Mouse (Mus musculus) limb, embryonic 15.5 days (tissue): ENCODE measurements around the gene Slc25a3. TPM values are rescaled to one million over a fixed set of nuclear protein-coding genes. Genes with fewer than 3 reads are reported as not detected.

Experiments
- ATAC-seq: fragments of 200-750 bp; cut with Nextera tagmentation; 2 replicates; pipeline ENCODE4 v1.8.0; 2017; ENCODE audit warnings: low read depth, moderate TSS enrichment; ENCODE audit not compliant: insufficient number of reproducible peaks, low FRiP score, low TSS enrichment
- H3K27ac ChIP-seq: fragments of 300-500 bp; sonication (generic); 2 replicates; pipeline ENCODE4 v1.5.1; 2015; ENCODE audit warnings: moderate library complexity, mild to moderate bottlenecking, inconsistent platforms
- H3K27me3 ChIP-seq: fragments of 300-500 bp; sonication (generic); 2 replicates; pipeline ENCODE4 v1.6.1; 2015; ENCODE audit warnings: inconsistent platforms
- H3K36me3 ChIP-seq: fragments of 300-500 bp; sonication (generic); 2 replicates; pipeline ENCODE4 v1.6.1; 2015; ENCODE audit warnings: inconsistent platforms
- H3K4me1 ChIP-seq: fragments of 300-500 bp; sonication (generic); 2 replicates; pipeline ENCODE4 v1.6.1; 2015; ENCODE audit warnings: inconsistent platforms
- H3K4me2 ChIP-seq: fragments of 300-500 bp; sonication (generic); 2 replicates; pipeline ENCODE4 v1.6.1; 2015; ENCODE audit warnings: mild to moderate bottlenecking, inconsistent platforms
- H3K4me3 ChIP-seq: fragments of 300-500 bp; sonication (generic); 2 replicates; pipeline ENCODE4 v1.5.1; 2015; ENCODE audit warnings: mild to moderate bottlenecking, inconsistent platforms
- H3K9ac ChIP-seq: fragments of 300-500 bp; sonication (generic); 2 replicates; pipeline ENCODE4 v1.6.1; 2015; ENCODE audit warnings: inconsistent platforms
- H3K9me3 ChIP-seq: fragments of 300-500 bp; sonication (generic); 2 replicates; pipeline ENCODE4 v1.6.1; 2016; ENCODE audit warnings: inconsistent platforms
- whole genome bisulfite sequencing: fragments of 180-500 bp; shearing (Covaris S2); methylation state at CpG from one replicate; pipeline ENCODE4 v1.1.7; 2015; 5-methylcytosine and 5-hydroxymethylcytosine counted together
- polyA plus RNA-seq: library from polyadenylated mRNA; unstranded; fragments of >200 nt; fragmentation: Nextera tagmentation; extraction: Ambion mirVana; gene quantifications from 2 replicates; pipeline ENCODE4 v1.2.1, GENCODE M21; 2015

Gene Slc25a3
- polyA plus RNA-seq, 1 experiment from 2014 or later: 396 TPM

DNA sequence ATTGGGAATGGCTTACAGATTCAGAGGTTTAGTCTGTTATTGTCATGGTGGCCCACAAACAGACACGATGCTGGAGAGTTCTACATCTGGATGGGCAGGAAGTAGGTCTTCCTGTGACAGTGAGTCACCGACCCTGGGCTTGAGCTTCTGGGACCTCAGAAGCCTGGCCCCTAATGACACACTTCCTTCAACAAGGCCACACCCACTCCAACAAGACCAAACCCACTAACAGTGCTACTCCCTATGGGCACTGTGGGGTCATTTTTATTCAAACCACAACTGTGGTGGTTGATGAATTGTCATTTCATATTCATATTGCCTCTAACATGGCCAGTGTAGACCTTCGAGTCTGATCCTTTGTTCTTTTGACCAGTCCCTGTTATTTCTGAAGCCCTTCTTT is 14.5 kb upstream of the Slc25a3 start:
- Histone ChIP-seq H3K36me3 (no peaks in the 10 kb centered on the region), H3K9me3 (no peaks in the 10 kb centered on the region), H3K4me2 (no peak overlapping the region), H3K27ac (no peak overlapping the region), H3K4me3 (no peak overlapping the region), H3K4me1 (peaks cover 2% of the 10 kb centered on the region; the same call in 1 of the 2 replicates), H3K9ac (no peak overlapping the region), H3K27me3 (no peaks in the 10 kb centered on the region)
- ATAC-seq: no peak
- 70% methylated on average over 3 of the region's 3 CpGs for WGBS

DNA sequence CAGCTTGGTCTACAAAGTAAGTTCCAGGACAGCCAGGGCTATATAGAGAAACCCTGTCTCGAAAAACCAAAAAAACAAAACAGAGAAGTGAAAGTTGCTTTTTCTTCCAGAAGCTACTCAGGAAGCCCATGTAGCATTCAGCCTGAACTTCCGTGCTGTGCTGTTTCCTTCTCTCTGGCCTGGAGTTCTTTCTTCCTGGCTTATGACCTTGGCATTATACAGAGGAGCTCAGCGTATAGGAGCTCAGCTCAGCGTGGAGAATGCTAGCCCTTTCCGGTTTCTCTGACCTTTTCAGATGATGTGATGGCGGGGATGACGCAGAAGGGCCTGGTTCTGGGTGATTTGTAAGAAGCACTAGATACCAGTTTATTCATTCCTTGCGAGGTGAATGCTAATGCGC is 13.5 kb upstream of the Slc25a3 start:
- Histone ChIP-seq H3K9ac (no peak overlapping the region), H3K4me2 (no peak overlapping the region), H3K36me3 (no peaks in the 10 kb centered on the region), H3K4me1 (peaks cover 2% of the 10 kb centered on the region; the same call in 1 of the 2 replicates), H3K4me3 (no peak overlapping the region), H3K27ac (no peak overlapping the region), H3K9me3 (no peaks in the 10 kb centered on the region), H3K27me3 (no peaks in the 10 kb centered on the region)
- ATAC-seq: no peak
- 73% methylated on average over 9 of the region's 9 CpGs for WGBS

- Histone ChIP-seq H3K4me1 (no peaks in the 10 kb centered on the region), H3K9me3 (no peaks in the 10 kb centered on the region), H3K36me3 (no peaks in the 10 kb centered on the region), H3K27ac (no peak overlapping the region), H3K9ac (no peak overlapping the region), H3K27me3 (no peaks in the 10 kb centered on the region), H3K4me3 (no peak overlapping the region), H3K4me2 (no peak overlapping the region)
- ATAC-seq: no peak
- 87% methylated on average over 7 of the region's 7 CpGs for WGBS
Observed at GRCm38 (mm10) chr10:91135302-91135972, 11.6 kb upstream of the Slc25a3 start.

DNA sequence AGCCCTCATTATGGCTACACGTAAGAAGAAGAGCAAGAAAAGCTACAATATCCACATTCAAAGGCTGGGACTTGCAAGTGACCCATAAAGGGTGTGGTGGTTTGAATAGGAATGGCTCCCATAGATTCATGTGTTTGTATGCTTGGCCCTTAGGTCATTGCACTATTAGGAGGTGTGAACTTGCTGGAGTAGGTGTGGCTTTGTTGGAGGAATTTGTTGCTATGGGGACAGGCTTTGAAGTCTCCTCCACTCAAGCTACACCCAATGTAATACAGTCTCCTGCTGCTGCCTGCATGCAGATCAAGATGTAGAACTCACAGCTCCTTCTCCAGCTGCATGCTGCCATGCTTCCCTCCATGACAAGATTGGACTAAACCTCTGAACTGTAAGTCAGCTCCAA is 7.7 kb upstream of the Slc25a3 start:
- no peaks in the 10 kb centered on the region for H3K27me3 ChIP-seq
- WGBS: 81% methylated on average over 1 of the region's 1 CpGs

DNA sequence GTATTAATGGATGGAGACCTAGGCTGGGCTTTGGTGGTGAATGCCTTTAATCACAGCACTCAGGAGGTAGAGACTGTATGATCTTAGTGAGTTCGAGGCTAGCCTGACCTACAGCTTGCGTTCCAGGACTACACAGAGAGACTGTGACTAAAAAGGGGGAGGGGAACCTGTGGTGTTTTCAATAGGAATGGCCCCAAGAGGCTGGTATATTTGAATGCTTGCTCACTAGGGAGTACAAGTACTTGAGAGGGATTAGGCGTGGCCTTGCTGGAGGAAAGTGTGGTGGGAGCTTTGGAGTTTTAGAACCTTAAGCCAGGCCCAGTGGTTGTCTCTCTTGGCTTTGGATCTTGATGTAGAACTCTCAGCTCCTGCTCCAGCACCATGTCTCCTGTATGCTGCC is 6.9 kb upstream of the Slc25a3 start:
- H3K4me2 ChIP-seq: no peak overlapping the region
- ATAC-seq: no peak
- H3K27ac ChIP-seq: no peak overlapping the region
- no peaks in the 10 kb centered on the region for H3K36me3 ChIP-seq
- H3K4me1 ChIP-seq: no peaks in the 10 kb centered on the region
- no peaks in the 10 kb centered on the region for H3K9me3 ChIP-seq
- no peaks in the 10 kb centered on the region for H3K27me3 ChIP-seq
- H3K9ac ChIP-seq: no peak overlapping the region
- no peak overlapping the region for H3K4me3 ChIP-seq
- 96% methylated on average over 3 of the region's 3 CpGs for WGBS

More for the DNA sequence above, 7.7 kb upstream of the Slc25a3 start:
- Histone ChIP-seq H3K4me3 (no peak overlapping the region), H3K9me3 (no peaks in the 10 kb centered on the region), H3K4me2 (no peak overlapping the region), H3K9ac (no peak overlapping the region), H3K4me1 (no peaks in the 10 kb centered on the region), H3K36me3 (no peaks in the 10 kb centered on the region), H3K27ac (no peak overlapping the region)
- ATAC-seq: no peak

DNA sequence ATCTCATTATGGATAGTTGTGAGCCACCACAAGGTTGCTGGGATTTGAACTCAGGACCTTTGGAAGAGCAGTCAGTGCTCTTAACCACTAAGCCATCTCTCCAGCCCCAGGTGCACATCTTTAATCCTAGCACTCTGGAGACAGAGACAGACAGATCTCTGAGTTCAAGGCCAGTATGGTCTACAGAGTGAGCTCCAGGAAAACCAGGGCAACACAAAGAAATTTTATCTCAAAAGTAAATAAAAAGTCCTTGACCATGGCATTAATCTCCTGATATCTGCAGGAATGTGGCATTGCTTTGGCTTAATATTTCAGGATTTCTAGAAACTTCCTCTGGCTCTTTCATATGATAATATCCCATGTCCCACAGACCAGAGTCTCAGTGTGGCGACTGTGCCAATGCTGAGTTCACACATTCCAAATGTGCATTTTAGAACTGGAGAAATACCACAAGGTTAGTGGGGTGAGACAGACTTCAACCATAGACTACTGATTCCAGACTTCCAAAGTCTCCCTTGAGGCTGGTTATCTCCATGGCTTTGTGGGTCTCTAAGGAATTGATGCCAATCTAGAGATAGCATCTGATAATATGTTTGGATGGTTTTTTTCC is 4.8 kb upstream of the Slc25a3 start:
- Histone ChIP-seq H3K36me3 (no peaks in the 10 kb centered on the region), H3K27ac (no peak overlapping the region), H3K4me2 (no peak overlapping the region), H3K4me1 (no peaks in the 10 kb centered on the region), H3K9ac (no peak overlapping the region), H3K27me3 (no peaks in the 10 kb centered on the region), H3K9me3 (no peaks in the 10 kb centered on the region), H3K4me3 (no peak overlapping the region)
- ATAC-seq: no peak
- WGBS: 72% methylated on average over 1 of the region's 1 CpGs

DNA sequence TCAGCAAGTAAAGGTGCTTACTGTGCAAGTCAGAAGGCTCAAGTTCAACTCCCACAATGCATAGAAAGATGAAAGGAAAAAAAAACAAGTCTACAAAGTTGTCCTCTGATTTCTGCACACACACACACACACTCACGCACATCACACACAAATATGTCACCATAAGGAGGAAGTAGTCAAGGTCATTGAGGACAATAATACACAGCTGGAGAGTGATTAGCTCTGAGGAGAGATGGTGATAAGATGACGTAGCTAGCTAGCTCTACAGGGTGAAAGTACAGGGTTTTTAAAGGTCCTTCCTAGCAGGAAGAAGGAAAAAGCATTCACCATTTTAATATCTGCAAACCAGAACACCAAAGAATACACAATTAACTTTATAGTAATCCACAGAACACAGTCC is 3.5 kb upstream of the Slc25a3 start:
- 84% methylated on average over 2 of the region's 2 CpGs for WGBS
- Histone ChIP-seq H3K9ac (no peak overlapping the region), H3K4me3 (no peak overlapping the region), H3K27ac (no peak overlapping the region), H3K4me1 (0 out of 2 replicates have a peak, but pooled peaks cover 3% of the 10 kb centered on the region), H3K27me3 (no peaks in the 10 kb centered on the region), H3K4me2 (no peak overlapping the region), H3K9me3 (no peaks in the 10 kb centered on the region), H3K36me3 (no peaks in the 10 kb centered on the region)
- no peak for ATAC-seq

DNA sequence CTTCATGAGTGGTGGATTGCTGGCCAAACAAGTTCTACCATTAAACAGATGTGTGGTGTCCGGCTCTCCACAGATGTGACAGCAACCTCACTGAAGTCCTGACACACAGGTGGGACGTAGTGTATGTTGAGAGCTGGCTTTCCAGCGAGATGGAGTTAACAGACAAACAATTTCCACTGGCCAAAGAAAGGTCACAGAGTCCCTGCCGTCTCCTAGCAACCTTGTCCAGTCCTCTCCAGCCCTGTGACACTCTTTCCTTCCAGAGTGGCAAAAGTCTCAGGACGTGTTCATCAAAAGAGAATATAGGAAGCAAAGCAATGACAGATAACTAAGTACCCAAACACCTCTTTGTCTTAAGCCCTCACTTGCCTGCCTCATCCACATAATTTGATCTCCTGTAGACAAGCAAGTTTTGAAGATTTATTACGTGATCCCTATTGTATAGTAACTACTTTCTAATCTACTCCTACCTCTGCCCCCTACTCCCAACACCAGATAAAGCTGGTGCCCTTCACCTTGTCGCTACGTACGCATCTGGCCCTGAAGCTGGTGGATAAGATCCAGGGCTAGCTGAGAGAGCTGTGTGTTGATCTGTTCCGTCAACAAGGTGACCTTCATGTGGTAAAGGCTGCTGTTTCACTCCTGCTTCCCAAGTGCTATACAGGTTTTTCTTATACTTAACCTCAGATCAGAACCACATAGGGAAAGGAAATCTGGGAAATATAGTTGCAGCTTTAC is 2.9 kb upstream of the Slc25a3 start:
- Histone ChIP-seq H3K9ac (no peak overlapping the region), H3K36me3 (peaks cover 4% of the 10 kb centered on the region; the same call in 1 of the 2 replicates), H3K27ac (no peak overlapping the region), H3K4me3 (no peak overlapping the region), H3K27me3 (no peaks in the 10 kb centered on the region), H3K4me1 (peaks cover 7% of the 10 kb centered on the region), H3K9me3 (no peaks in the 10 kb centered on the region), H3K4me2 (no peak overlapping the region)
- ATAC-seq: no peak
- 75% methylated on average over 10 of the region's 10 CpGs for WGBS

- Histone ChIP-seq H3K9ac (peak overlapping the region; percentile 95), H3K36me3 (peaks cover 32% of the 10 kb centered on the region), H3K4me2 (peak overlapping the region; percentile 72), H3K9me3 (no peaks in the 10 kb centered on the region), H3K27ac (peak overlapping the region; percentile 91), H3K4me1 (peaks cover 7% of the 10 kb centered on the region), H3K27me3 (no peaks in the 10 kb centered on the region), H3K4me3 (peak overlapping the region; percentile 100)
- peak; percentile 50 for ATAC-seq
- WGBS: under 1% methylated on average over 44 of the region's 44 CpGs
Observed at GRCm38 (mm10) chr10:91123281-91123827, 505 bp downstream of the Slc25a3 start.

DNA sequence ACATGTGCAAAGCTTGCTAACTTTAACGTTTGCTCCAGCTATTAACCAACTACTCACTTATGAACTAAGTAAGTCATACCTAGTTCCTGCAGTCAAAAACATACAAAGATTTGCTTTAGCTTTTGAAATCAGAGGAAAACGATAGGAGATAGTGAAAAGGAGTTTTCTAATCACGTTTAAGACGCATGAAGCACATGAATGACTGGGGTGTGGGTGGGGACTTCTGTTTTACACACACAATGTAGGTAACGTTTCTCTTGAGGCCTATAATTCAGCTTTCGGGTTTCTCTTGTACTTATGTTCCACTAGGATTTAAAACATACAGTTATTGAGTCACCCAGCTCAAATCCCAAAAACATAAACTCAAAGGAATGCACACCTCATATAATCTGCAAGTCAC is 1.2 kb downstream of the Slc25a3 start:
- H3K4me2 ChIP-seq: peak overlapping the region; percentile 72
- H3K4me1 ChIP-seq: peaks cover 7% of the 10 kb centered on the region
- no peak for ATAC-seq
- no peak overlapping the region for H3K27ac ChIP-seq
- H3K9ac ChIP-seq: peak overlapping the region; percentile 95
- 15% methylated on average over 6 of the region's 6 CpGs for WGBS
- no peaks in the 10 kb centered on the region for H3K9me3 ChIP-seq
- no peaks in the 10 kb centered on the region for H3K27me3 ChIP-seq
- H3K4me3 ChIP-seq: peak overlapping the region; percentile 100
- peaks cover 38% of the 10 kb centered on the region for H3K36me3 ChIP-seq

- Histone ChIP-seq H3K4me3 (no peak overlapping the region), H3K4me1 (peaks cover 2% of the 10 kb centered on the region), H3K9ac (no peak overlapping the region), H3K27me3 (no peaks in the 10 kb centered on the region), H3K27ac (no peak overlapping the region), H3K36me3 (peaks cover 88% of the 10 kb centered on the region), H3K4me2 (no peak overlapping the region), H3K9me3 (no peaks in the 10 kb centered on the region)
- ATAC-seq: no peak
- 93% methylated on average over 12 of the region's 12 CpGs for WGBS
Observed at GRCm38 (mm10) chr10:91116958-91117357, 6.9 kb downstream of the Slc25a3 start.

GRCm38 (mm10) chr10:91109841-91110240 is 14.0 kb downstream of the Slc25a3 start:
- H3K9ac ChIP-seq: no peak overlapping the region
- 68% methylated on average over 4 of the region's 4 CpGs for WGBS
- H3K27ac ChIP-seq: no peak overlapping the region
- no peak overlapping the region for H3K4me3 ChIP-seq
- H3K36me3 ChIP-seq: peaks cover 28% of the 10 kb centered on the region
- H3K4me1 ChIP-seq: no peaks in the 10 kb centered on the region
- ATAC-seq: no peak
- no peak overlapping the region for H3K4me2 ChIP-seq
- no peaks in the 10 kb centered on the region for H3K27me3 ChIP-seq
- H3K9me3 ChIP-seq: no peaks in the 10 kb centered on the region
